Mouse (Mus musculus) limb, embryonic 11.5 days (tissue): ENCODE data around the gene Mcam. TPM values are rescaled to one million over a fixed set of nuclear protein-coding genes. Genes with fewer than 3 reads are reported as not detected.

Experiments
- ATAC-seq: fragments of 200-750 bp; cut with Nextera tagmentation; 2 replicates; pipeline ENCODE4 v1.8.0; 2017; ENCODE audit warnings: low read depth; ENCODE audit not compliant: insufficient number of reproducible peaks, low FRiP score, low TSS enrichment
- DNase-seq: peaks from one replicate; pipeline ENCODE4 v3.0.0-alpha.2; 2015; ENCODE audit warnings: low spot score
- H3K27ac ChIP-seq: fragments of 300-500 bp; sonication (generic); replicated peaks from 2 replicates; pipeline ENCODE4 v1.5.1; 2014; ENCODE audit warnings: low read depth, mild to moderate bottlenecking, low read length
- H3K27me3 ChIP-seq: fragments of 300-500 bp; sonication (generic); 2 replicates; pipeline ENCODE4 v1.6.1; 2014; ENCODE audit warnings: mild to moderate bottlenecking, low read length, mixed read lengths; ENCODE audit not compliant: control insufficient read depth, insufficient read depth
- H3K36me3 ChIP-seq: fragments of 300-500 bp; sonication (generic); 2 replicates; pipeline ENCODE4 v1.6.1; 2014; ENCODE audit warnings: mild to moderate bottlenecking, low read length, moderate library complexity, mixed read lengths; ENCODE audit not compliant: control insufficient read depth, insufficient read depth
- H3K4me1 ChIP-seq: fragments of 300-500 bp; sonication (generic); 2 replicates; pipeline ENCODE4 v1.6.1; 2014; ENCODE audit warnings: low read length, mixed read lengths; ENCODE audit not compliant: control insufficient read depth, insufficient read depth
- H3K4me2 ChIP-seq: fragments of 300-500 bp; sonication (generic); 2 replicates; pipeline ENCODE4 v1.6.1; 2014; ENCODE audit warnings: low read depth, mild to moderate bottlenecking, moderate library complexity; ENCODE audit not compliant: severe bottlenecking
- H3K4me3 ChIP-seq: fragments of 300-500 bp; sonication (generic); 2 replicates; pipeline ENCODE4 v1.5.1; 2014; ENCODE audit warnings: low read depth, low read length
- H3K9ac ChIP-seq: fragments of 300-500 bp; sonication (generic); 2 replicates; pipeline ENCODE4 v1.6.1; 2014; ENCODE audit warnings: mild to moderate bottlenecking, low read length
- H3K9me3 ChIP-seq: fragments of 300-500 bp; sonication (generic); 2 replicates; pipeline ENCODE4 v1.6.1; 2016; ENCODE audit warnings: low read length; ENCODE audit not compliant: control insufficient read depth
- WGBS: fragments of 180-500 bp; shearing (Covaris S2); extraction: QIAGEN DNeasy Blood & Tissue Kit; methylation state at CpG from one replicate; pipeline ENCODE4 v1.1.7; 2014; 5-methylcytosine and 5-hydroxymethylcytosine counted together
- polyA plus RNA-seq: library from polyadenylated mRNA; unstranded; fragments of >200 nt; fragmentation: Nextera tagmentation; extraction: Ambion mirVana; gene quantifications from 2 replicates; pipeline ENCODE4 v1.2.1, GENCODE M21; 2014

Mcam gene
- 12.7 and 13.4 TPM in 2 replicates for polyA plus RNA-seq

DNA sequence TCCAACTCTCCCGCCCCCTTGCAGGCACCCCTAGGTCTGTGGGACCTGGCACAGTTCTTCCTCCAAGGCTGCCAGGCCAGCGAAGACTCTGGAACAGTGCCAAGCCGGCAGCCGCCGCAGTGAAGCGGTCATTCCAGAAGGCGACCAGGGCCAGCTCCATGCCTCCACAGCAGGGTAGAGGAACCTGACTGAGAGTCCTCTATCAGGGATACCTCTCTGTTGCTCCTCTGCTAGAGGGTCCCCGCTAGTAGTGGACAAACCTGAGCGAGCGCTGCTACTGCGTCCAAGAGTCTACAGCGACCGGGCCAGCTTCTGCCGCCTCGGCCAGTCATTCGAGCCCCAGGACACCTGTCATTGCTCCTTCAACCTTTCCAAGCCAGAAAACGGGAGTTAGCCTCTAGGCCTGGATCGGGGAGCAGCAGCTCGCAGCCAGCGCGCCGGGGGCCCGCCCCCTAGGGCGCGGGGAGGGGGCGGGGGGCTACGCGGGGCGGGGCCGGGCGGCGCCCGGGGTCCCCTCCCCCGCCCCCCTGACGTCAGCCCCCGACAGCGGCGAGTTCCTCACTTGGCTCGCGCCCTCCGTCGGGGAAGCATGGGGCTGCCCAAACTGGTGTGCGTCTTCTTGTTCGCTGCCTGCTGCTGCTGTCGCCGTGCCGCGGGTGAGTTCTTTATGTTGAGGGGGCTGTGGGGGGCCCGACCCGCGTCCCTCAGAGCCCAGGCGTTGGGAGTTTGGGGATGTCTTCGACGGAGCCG is at the start of gene Mcam:
Gene Mcam (plus strand): TSS at position 369 of the 750 bp plus-strand sequence.
- peak; percentile 40; the same call in 1 of the 2 replicates for ATAC-seq
- peaks cover 2% of the 10 kb centered on the region; the same call in 1 of the 2 replicates for H3K36me3 ChIP-seq
- peaks cover 28% of the 10 kb centered on the region for H3K4me1 ChIP-seq
- H3K27me3 ChIP-seq: peaks cover 44% of the 10 kb centered on the region
- 2% methylated on average over 52 of the region's 55 CpGs for WGBS
- peak; percentile 70 for DNase-seq
- peak within 1 kb of the TSS; percentile 30; the same call in 1 of the 2 replicates for H3K27ac ChIP-seq
- H3K9ac ChIP-seq: peak within 1 kb of the TSS; percentile 52
- peak within 1 kb of the TSS; percentile 45 for H3K4me3 ChIP-seq
- H3K9me3 ChIP-seq: no peaks in the 10 kb centered on the region
- H3K4me2 ChIP-seq: peak within 1 kb of the TSS; percentile 78

DNA sequence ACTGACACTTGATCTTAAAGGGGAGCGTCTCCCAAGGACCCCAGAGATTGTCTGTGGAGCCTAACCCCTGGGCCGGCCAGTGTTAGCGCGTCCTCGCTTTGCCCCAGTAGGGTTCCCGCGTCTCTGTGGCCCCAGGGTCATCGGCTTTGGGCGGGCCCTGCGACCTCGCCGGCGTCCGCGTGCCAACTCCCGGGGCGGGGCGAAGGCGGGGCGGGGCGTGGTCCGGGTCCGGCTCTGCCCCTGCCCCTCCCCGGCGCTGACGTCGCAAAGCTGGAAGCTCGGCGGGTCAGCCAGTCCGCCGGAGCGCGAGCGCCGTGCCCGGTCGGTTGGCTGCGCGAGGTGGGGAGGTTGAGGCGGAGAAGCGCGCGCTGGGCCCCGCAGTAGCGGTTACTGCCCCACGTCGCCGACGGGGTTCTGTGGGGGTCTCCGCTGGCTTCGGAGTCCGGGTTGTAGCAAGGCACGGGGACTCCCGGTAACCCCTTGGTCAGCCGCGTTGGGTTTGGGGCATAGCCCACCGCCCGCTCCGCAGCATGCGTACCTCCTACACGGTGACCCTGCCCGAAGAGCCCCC is 49.5 kb upstream of the Mcam start:
- under 1% methylated on average over 62 of the region's 62 CpGs for WGBS
- DNase-seq (peak; percentile 93), ATAC-seq (peak; percentile 52; the same call in 1 of the 2 replicates)
- H3K36me3 ChIP-seq: no peaks in the 10 kb centered on the region
- H3K4me2 ChIP-seq: peak overlapping the region; percentile 99
- H3K27ac ChIP-seq: no peak overlapping the region
- peaks cover 14% of the 10 kb centered on the region for H3K4me1 ChIP-seq
- peaks cover 19% of the 10 kb centered on the region for H3K27me3 ChIP-seq
- H3K4me3 ChIP-seq: peak overlapping the region; percentile 58
- no peaks in the 10 kb centered on the region for H3K9me3 ChIP-seq
- peak overlapping the region; percentile 68 for H3K9ac ChIP-seq

DNA sequence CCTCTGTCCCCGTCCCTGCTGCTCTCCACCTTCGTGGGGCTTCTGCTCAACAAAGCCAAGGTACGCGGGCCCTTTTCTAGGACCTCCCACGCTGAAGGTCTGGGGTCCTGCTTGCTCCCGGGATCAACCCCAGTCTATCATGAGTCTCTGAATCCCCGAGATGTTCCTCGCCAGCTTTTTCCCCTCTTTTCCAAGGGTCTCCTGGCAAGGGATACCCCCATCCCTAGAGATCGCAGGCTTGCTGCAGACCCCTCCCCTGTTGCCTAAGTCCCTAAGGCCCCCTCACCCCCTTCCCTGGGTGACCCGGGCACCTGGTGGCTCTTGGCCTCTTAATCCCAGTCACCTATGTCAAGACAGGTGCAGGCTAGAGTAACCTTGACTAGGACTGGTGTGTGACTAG is 49.0 kb upstream of the Mcam start:
- Histone ChIP-seq H3K27ac (no peak overlapping the region), H3K4me2 (peak overlapping the region; percentile 99), H3K36me3 (no peaks in the 10 kb centered on the region), H3K9me3 (no peaks in the 10 kb centered on the region), H3K9ac (peak overlapping the region; percentile 68), H3K4me3 (peak overlapping the region; percentile 58), H3K4me1 (peaks cover 14% of the 10 kb centered on the region), H3K27me3 (peaks cover 19% of the 10 kb centered on the region)
- ATAC-seq: no peak
- no peak for DNase-seq
- 6% methylated on average over 10 of the region's 10 CpGs for WGBS

DNA sequence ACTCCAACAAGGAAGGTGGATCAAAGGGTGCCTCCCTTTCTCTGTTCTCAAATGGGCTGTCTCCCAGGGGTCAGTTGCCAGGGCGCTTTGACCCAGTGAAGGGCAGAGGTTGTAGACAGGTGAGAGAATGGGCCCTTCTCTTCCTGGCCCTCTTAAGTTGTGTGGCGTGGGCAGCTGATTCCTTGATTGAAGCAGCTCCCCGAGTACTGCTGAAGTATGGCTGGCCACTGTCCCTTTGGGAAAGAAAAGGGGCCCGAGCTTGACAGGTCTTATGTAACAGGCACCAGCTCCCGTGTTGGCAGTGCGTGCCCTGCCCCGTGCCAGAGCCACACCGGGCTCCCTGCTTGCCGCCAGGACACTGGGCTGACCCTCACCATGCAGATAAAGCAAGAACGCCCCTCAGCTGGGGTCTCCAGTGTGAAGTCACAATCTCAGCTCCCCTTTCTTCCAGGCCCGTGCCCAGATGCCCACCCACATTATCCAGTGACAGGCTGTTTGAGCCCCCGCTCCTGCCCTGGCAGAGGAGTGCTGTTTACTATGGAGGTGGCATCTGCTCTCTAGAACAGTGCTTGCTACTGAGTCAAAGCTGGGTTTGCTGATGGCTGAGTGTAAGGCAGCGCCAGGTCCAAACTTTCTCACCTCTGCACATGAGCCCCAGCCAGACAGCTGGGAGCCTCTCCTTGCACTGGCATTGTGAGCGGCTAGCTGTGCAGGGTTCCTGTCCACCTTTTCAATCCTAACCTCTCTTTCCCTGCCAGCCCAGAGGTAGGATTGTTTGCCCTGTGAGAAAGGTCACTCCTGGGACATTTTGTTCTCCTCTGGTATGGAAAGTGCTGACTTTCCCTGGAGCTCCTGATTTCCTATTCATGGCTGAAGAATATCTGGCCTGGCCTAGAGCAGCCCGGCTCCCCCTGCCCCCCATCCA is 48.3 kb upstream of the Mcam start:
- H3K4me2 ChIP-seq: no peak overlapping the region; the same call in 1 of the 2 replicates
- 64% methylated on average over 15 of the region's 15 CpGs for whole genome bisulfite sequencing
- no peak for DNase-seq
- no peak for ATAC-seq
- no peak overlapping the region for H3K9ac ChIP-seq
- no peak overlapping the region for H3K27ac ChIP-seq
- no peaks in the 10 kb centered on the region for H3K9me3 ChIP-seq
- H3K4me3 ChIP-seq: no peak overlapping the region
- peaks cover 19% of the 10 kb centered on the region for H3K27me3 ChIP-seq
- no peaks in the 10 kb centered on the region for H3K36me3 ChIP-seq
- peaks cover 14% of the 10 kb centered on the region for H3K4me1 ChIP-seq

DNA sequence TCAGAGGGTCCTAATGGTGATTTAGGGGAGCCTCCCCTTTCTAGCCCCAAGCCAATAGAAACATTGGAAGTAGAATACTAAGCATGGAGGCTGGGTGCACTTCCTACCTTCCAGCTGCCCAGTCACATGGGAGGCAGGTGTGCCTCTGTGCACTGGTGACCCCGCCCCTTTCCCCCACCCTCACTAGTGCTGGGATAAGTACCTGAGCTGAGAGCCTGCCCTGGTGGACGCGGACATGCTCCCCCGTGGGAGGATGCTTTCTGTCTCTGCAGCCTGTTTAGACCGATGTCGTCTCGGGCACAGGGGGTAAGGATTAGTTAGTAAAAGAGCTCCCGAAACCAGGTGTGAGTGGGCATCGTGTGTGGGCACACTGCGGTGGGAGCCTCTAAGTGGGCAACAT is 47.3 kb upstream of the Mcam start:
- Histone ChIP-seq H3K9ac (no peak overlapping the region), H3K4me3 (no peak overlapping the region), H3K36me3 (no peaks in the 10 kb centered on the region), H3K4me1 (peaks cover 9% of the 10 kb centered on the region), H3K9me3 (no peaks in the 10 kb centered on the region), H3K4me2 (no peak overlapping the region), H3K27me3 (peaks cover 19% of the 10 kb centered on the region), H3K27ac (no peak overlapping the region)
- ATAC-seq: no peak
- DNase-seq: no peak
- WGBS: 42% methylated on average over 10 of the region's 10 CpGs

DNA sequence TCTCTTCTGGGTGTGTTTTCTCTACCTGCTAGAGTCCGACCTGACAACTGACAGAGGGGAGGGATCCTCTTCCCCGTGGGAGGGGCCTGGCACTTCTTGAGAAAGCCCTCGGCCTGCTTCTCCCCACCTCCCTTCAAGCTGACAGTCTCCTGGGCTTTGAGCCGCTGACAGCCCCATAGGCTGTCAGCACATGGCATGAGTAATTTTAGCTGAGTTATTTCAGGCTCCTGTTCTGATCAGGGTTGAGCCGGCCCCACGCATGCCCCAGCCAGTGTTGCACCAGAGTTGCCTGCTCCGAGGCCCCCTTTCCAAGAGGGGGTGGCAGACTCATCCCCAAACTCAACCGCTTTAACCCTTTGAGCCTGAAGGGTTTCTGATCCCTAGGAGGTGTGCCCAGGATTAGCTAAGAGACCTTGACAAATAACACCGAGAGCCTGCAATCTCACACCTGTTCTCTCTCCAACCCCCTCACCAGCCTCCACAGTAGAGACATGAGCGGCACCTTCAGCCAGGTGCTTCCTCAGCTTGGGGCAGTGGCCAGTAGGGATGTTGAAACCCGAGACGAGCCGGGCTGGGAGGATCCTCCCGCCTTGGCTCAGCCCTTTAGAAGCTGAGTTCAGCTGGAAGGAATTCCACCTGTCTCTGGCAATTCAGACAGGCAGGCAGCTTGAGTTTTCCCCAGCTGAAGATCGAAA is 46.4 kb upstream of the Mcam start:
- H3K27me3 ChIP-seq: peaks cover 19% of the 10 kb centered on the region
- H3K36me3 ChIP-seq: no peaks in the 10 kb centered on the region; the same call in 1 of the 2 replicates
- DNase-seq (peak; percentile 49), ATAC-seq (no peak)
- no peak overlapping the region for H3K9ac ChIP-seq
- H3K9me3 ChIP-seq: no peaks in the 10 kb centered on the region
- peaks cover 6% of the 10 kb centered on the region for H3K4me1 ChIP-seq
- no peak overlapping the region for H3K27ac ChIP-seq
- 5% methylated on average over 15 of the region's 15 CpGs for WGBS
- H3K4me2 ChIP-seq: no peak overlapping the region
- H3K4me3 ChIP-seq: no peak overlapping the region

DNA sequence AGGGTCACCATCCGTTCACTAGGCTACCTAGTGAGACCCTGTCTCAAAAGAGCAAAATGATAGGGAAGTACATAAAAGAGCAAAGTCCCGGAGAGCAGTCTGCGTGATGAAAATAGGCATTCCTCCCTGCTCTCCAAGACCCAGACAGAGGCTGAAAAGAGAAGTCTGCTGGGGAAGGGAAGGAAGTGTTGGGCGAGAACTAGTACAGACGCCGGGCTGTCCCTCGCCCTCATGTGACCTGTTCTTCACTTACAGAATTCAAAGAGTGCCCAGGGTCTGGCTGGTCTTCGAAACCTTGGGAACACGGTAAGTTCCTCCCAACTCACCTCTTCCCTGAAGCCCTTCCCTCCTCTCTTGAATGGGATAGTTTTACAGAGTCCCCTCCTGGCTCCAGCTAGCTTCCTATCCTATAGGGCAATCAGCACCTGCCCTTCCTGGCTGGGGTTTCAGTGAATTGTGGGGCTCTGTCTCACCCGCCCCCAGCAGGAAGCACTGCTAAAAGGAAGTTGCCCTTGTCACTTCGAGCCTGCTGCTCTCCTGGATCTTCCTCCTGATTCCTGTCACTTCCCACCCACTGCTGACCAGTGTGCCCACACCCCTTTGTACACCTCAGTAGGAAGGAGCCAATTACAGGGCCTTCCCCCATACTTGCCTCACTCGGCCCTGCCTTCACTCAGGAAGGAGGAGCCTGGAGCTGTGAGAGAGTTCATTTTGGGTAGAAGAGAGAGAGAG is 45.2 kb upstream of the Mcam start:
- peaks cover 14% of the 10 kb centered on the region for H3K27me3 ChIP-seq
- no peak overlapping the region for H3K9ac ChIP-seq
- DNase-seq (no peak), ATAC-seq (no peak)
- no peak overlapping the region for H3K27ac ChIP-seq
- peaks cover 2% of the 10 kb centered on the region; the same call in 1 of the 2 replicates for H3K36me3 ChIP-seq
- WGBS: 52% methylated on average over 12 of the region's 12 CpGs
- H3K4me3 ChIP-seq: no peak overlapping the region
- peaks cover 6% of the 10 kb centered on the region for H3K4me1 ChIP-seq
- H3K4me2 ChIP-seq: no peak overlapping the region
- H3K9me3 ChIP-seq: no peaks in the 10 kb centered on the region
